Mouse (Mus musculus) C2C12 (cell line): Measurements from ENCODE around the gene Slc7a11. TPM values are rescaled to one million over a fixed set of nuclear protein-coding genes. Genes with fewer than 3 reads are reported as not detected.

Source experiments
- H3K27me3 ChIP-seq: one replicate; pipeline ENCODE4 v1.6.1; 2011; ENCODE audit not compliant: control insufficient read depth, insufficient read depth, insufficient read length
- H3K36me3 ChIP-seq: one replicate; pipeline ENCODE4 v1.6.1; 2011; ENCODE audit not compliant: control insufficient read depth, insufficient read depth
- H3K4me3 ChIP-seq: one replicate; pipeline ENCODE4 v1.5.1; 2011; ENCODE audit warnings: mild to moderate bottlenecking, control low read depth; ENCODE audit not compliant: poor library complexity, insufficient read depth, severe bottlenecking
- H3K79me2 ChIP-seq: one replicate; pipeline ENCODE4 v1.6.1; 2011; ENCODE audit not compliant: control insufficient read depth, insufficient read depth
- H3K79me3 ChIP-seq: one replicate; pipeline ENCODE4 v1.6.1; 2011; ENCODE audit warnings: low read depth, control low read depth
- H3ac ChIP-seq: one replicate; pipeline ENCODE3; 2011; ENCODE audit warnings: low read depth; ENCODE audit not compliant: control insufficient read depth, insufficient read length
- CEBPB ChIP-seq: IDR thresholded peaks from one replicate; pipeline ENCODE4 v1.6.1; 2011; ENCODE audit warnings: low read depth, mild to moderate bottlenecking, control low read depth, moderate library complexity
- CTCF ChIP-seq: IDR thresholded peaks from one replicate; pipeline ENCODE4 v1.5.1; 2011; ENCODE audit not compliant: control insufficient read depth, insufficient read depth, insufficient read length
- FOSL1 ChIP-seq: IDR thresholded peaks from one replicate; pipeline ENCODE4 v1.8.0; 2011; ENCODE audit warnings: mild to moderate bottlenecking, low read length; ENCODE audit not compliant: poor library complexity, insufficient read depth, severe bottlenecking
- MAX ChIP-seq: IDR thresholded peaks from one replicate; pipeline ENCODE4 v1.6.1; 2011; ENCODE audit warnings: mild to moderate bottlenecking, control low read depth
- MYOD1 ChIP-seq: IDR thresholded peaks from one replicate; pipeline ENCODE4 v1.6.1; 2011; ENCODE audit warnings: low read depth; ENCODE audit not compliant: control insufficient read depth, insufficient read length
- MYOG ChIP-seq: IDR thresholded peaks from one replicate; pipeline ENCODE4 v1.6.1; 2011; ENCODE audit not compliant: control insufficient read depth, insufficient read length; ENCODE audit errors: extremely low read depth
- USF1 ChIP-seq: IDR thresholded peaks from one replicate; pipeline ENCODE4 v1.6.1; 2011; ENCODE audit warnings: low read depth, mild to moderate bottlenecking, control low read depth, moderate library complexity
- polyA plus RNA-seq: library from polyadenylated mRNA; unstranded; fragments of >200 nt; fragmentation: generic; extraction: Trizol; gene quantifications from one replicate; pipeline ENCODE4 v1.2.1, GENCODE M21; 2012; ENCODE audit warnings: missing spikeins

Gene Slc7a11
- polyA plus RNA-seq, 1 experiment: 3.1 TPM

DNA sequence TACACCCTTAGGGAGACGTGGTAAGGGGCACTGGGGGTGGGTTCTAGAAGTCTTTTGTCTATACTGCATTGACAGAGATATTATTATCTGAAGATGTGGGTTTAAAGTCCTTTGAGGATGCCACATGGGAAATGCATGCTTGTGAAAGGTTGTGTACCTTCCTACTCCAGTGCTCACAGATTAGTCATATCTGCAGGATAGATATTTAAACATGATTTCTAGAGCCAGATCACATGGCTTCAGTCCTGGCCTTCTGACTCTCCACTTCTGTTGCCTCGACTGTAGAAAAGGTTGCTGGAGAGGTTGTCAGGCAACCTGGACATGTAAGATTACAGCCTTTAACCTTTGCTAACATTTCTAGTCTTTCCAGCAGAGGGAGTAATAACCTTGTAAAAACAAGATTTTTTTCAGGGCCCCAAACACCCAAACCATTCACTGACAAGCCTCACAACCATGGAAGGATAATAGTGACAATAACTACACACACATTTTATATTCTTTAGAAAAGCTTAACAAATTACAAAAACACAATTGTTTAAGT is 180.8 kb downstream of the Slc7a11 start:
- H3K27me3 ChIP-seq: no peaks in the 10 kb centered on the region
- TF ChIP-seq FOSL1: no peak
- no peak for TF ChIP-seq MAX
- TF ChIP-seq MYOG: no peak
- TF ChIP-seq CEBPB: no peak
- no peak for TF ChIP-seq MYOD1
- no peak for TF ChIP-seq USF1
- no peak for TF ChIP-seq CTCF
- no peak overlapping the region for H3K4me3 ChIP-seq
- H3K79me2 ChIP-seq: no peaks in the 10 kb centered on the region
- no peak overlapping the region for H3ac ChIP-seq
- H3K36me3 ChIP-seq: no peaks in the 10 kb centered on the region
- no peaks in the 10 kb centered on the region for H3K79me3 ChIP-seq

- no peaks in the 10 kb centered on the region for H3K79me3 ChIP-seq
- no peak overlapping the region for H3K4me3 ChIP-seq
- TF ChIP-seq FOSL1 (no peak), MYOG (no peak), CEBPB (no peak), MYOD1 (no peak), USF1 (no peak), CTCF (no peak), MAX (no peak)
- no peaks in the 10 kb centered on the region for H3K36me3 ChIP-seq
- no peak overlapping the region for H3ac ChIP-seq
- H3K79me2 ChIP-seq: no peaks in the 10 kb centered on the region
- H3K27me3 ChIP-seq: no peaks in the 10 kb centered on the region
Observed at GRCm38 (mm10) chr3:50262066-50262465, 181.3 kb downstream of the Slc7a11 start.

DNA sequence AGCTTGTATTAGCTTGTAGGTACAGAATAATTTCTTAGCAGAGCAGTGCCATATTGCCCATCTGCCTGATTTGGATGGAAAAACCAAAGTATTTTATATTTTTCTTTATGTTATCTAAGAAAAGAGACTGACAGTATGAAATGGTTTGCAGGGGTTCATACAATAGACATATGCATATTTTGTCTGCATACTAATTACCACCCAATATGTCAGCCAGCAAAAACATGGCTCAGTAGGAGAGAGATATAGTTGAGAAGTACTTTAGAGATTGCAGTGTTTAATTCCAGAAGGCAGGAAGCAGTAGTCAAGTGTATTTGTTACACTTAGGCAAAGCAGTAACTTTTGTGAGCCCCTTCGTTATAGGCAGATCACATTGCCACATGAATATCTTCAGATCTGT is 182.7 kb downstream of the Slc7a11 start:
- no peaks in the 10 kb centered on the region for H3K36me3 ChIP-seq
- no peaks in the 10 kb centered on the region for H3K79me2 ChIP-seq
- TF ChIP-seq USF1: no peak
- no peak overlapping the region for H3K4me3 ChIP-seq
- H3ac ChIP-seq: no peak overlapping the region
- H3K79me3 ChIP-seq: no peaks in the 10 kb centered on the region
- no peaks in the 10 kb centered on the region for H3K27me3 ChIP-seq

GRCm38 (mm10) chr3:50258852-50259251 is 184.6 kb downstream of the Slc7a11 start:
- H3K79me3 ChIP-seq: no peaks in the 10 kb centered on the region
- no peaks in the 10 kb centered on the region for H3K27me3 ChIP-seq
- TF ChIP-seq MYOG: no peak
- TF ChIP-seq FOSL1: no peak
- no peak for TF ChIP-seq MYOD1
- no peak for TF ChIP-seq MAX
- no peak for TF ChIP-seq CTCF
- no peak for TF ChIP-seq USF1
- TF ChIP-seq CEBPB: no peak
- no peak overlapping the region for H3K4me3 ChIP-seq
- H3ac ChIP-seq: no peak overlapping the region
- H3K36me3 ChIP-seq: no peaks in the 10 kb centered on the region
- no peaks in the 10 kb centered on the region for H3K79me2 ChIP-seq

DNA sequence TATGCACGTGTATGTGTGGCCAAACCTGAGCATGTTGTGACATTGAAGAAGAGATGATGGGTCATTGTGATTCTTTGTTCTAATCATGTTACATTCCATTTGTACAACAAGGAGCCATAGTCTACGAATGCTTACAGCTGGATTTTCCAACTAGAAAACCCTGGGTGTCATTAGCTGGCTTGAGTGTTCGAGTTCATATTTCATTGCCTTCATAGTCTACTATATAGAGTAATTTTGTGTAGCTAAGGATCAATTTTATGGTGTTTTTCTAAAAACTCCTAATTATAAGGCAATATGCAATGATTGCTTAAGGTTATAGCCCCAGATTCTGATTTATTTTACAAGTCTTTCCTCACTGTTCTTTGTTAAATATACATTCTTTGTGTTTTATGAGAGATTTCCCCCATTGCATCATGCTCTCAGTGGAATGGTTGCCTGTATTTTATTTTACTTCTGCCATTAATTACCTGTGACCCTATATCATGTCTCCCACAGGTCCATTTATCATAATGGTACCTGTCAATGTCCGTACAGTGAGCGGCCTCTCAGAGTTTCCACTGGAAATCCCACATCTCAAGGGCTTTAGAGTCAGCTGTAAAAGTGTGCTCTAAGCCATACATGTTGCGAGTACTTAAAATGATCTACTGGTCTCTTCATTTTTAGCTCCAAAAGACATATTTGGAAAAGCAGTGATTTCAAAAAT is 193.7 kb downstream of the Slc7a11 start:
- Histone ChIP-seq H3K36me3 (no peaks in the 10 kb centered on the region), H3K79me3 (no peaks in the 10 kb centered on the region), H3K4me3 (no peak overlapping the region), H3K27me3 (no peaks in the 10 kb centered on the region), H3K79me2 (no peaks in the 10 kb centered on the region), H3ac (no peak overlapping the region)
- TF ChIP-seq CTCF (no peak), MYOD1 (no peak), MAX (no peak), MYOG (no peak), CEBPB (no peak), FOSL1 (no peak), USF1 (no peak)

- Histone ChIP-seq H3K79me2 (no peaks in the 10 kb centered on the region), H3K4me3 (no peak overlapping the region), H3K79me3 (no peaks in the 10 kb centered on the region), H3K36me3 (no peaks in the 10 kb centered on the region), H3ac (no peak overlapping the region), H3K27me3 (no peaks in the 10 kb centered on the region)
- TF ChIP-seq MYOG (no peak), MAX (no peak), MYOD1 (no peak), CTCF (no peak), USF1 (no peak), CEBPB (no peak), FOSL1 (no peak)
Observed at GRCm38 (mm10) chr3:50235990-50236389, 207.4 kb downstream of the Slc7a11 start.
